Mouse (Mus musculus) heart, postnatal 4 days (tissue): ENCODE results near the gene Gm21974. TPM values are rescaled to one million over a fixed set of nuclear protein-coding genes. Genes with fewer than 3 reads are reported as not detected.
"Not testable (repeated sequence)": the region's sequence is repeated elsewhere in the genome, so short reads cannot be mapped to it uniquely, and the experiment has no call there.

ENCODE experiments used
- DNase-seq: peaks from one replicate; pipeline ENCODE4 v3.0.0; 2021
- total RNA-seq, 2 experiments: library from RNA; stranded (reverse); gene quantifications; 2 replicates each; pipeline ENCODE4 v1.2.3; 2021

Gene Gm21974
- total RNA-seq: not detected

DNA sequence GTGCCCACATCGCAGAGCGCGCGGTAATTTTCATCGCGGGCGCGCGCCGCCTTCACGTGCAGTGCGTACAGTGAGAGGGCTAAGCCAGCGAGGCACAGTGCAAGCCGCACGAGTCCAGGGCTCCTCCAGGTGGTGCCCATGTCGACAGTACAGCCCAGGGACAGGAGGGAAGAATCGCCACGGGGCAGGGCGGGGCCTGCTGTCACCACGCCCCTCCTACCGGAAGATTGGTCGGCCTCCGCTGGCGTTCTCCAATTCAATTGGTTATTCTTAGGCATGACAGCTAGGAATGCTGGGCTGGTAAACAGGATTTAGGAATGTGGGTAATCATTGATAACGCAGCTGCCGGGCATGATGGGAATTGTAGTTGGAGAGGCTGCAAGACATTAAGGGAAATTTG lies at the start of gene Gm21974, which contains the start of gene Vkorc1:
Gm21974 (minus strand) TSS at position 13 of the 400 bp plus-strand sequence.
Vkorc1 (minus strand) TSS at position 176 of the 400 bp plus-strand sequence.
- DNase-seq: peak; percentile 95

DNA sequence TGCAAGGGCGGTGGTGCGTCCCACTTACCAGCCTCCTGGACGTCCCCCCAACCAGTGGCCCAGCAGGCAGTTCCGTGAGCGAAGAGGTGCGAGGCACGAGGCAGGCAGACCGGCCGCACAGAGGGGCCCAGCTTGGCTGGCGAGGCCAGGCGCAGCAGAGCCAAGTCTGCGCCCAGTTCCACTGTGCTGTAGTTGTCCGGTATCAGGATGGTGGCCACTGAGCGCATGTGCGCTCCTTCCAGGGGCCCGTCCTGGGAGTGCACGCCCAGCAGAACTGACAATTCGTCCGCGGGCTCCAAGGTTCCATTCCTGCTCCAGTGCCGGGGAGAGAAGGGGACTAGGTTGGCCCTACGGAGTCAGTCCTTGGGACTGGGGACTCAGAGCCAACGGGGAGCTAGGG lies 49.4 kb upstream of the Gm21974 start:
- peak; percentile 59 for DNase-seq

DNA sequence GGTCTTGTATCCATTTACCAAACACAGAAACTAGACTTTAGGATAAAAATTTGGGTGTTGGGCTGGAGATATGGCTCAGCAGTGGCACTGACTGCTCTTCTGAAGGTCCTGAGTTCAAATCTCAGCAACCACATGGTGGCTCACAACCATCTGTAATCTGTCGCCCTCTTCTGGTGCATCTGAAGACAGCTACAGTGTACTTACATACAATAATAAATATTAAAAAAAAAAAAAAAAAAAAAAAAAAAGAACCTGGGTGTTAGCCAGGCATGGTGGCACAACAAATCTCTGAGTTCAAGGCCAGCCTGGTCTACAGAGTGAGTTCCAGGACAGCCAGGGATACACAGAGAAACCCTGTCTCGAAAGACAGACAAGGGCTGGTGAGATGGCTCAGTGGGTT lies 46.8 kb upstream of the Gm21974 start:
- not testable (repeated sequence) for DNase-seq

DNA sequence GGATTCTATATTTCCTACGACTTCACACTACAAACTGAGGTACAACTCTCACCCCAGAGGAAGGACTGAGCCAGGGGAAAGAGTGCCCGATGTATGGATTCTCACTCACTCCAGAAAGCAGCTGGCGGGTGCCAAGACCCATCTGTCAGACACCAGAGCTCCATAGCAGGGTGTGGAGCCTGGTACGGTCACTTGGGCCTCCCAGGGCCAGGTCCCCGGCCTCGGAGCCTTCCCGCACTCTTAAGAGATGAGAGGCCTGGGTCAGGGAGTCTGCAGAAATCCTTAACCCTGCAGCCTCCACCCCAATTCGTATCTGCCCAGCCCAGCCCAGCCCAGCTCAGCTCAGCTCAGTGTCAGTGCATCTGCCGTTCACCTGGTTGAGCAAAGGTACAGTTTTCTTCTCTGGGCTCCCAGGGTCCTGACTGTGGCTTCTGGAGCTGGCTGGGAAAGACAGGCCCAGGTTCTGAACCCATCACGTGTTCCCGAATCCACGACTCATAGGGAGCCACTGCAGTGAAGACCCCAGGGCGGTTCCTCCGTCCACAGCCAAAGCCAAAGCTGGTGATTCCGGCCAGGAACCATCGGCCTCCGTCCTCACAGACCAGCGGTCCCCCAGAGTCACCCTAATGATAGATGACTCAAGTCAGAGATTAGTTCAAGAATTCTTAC lies 41.1 kb upstream of the Gm21974 start:
- no peak for DNase-seq

DNA sequence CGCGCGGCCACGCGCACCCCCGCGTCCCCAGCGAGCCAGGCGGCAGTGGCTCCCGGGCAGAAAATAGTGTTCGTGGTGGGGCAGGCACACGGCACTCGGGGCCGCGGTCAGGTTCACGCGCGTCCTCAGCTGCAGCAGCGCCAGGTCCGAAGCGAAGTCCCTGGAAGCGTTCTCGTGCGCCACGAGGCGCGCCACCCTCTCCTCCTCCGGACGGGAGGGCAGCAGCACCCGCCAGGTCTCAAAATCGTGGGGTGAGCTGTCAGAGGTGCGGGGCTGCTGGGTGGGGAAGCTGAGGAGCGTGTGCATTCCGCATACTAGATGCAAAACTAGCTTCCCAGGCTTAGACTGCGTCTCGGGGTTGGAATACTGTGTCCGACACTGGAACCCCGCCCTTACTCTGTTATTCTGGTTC lies 40.5 kb upstream of the Gm21974 start:
- DNase-seq: no peak

DNA sequence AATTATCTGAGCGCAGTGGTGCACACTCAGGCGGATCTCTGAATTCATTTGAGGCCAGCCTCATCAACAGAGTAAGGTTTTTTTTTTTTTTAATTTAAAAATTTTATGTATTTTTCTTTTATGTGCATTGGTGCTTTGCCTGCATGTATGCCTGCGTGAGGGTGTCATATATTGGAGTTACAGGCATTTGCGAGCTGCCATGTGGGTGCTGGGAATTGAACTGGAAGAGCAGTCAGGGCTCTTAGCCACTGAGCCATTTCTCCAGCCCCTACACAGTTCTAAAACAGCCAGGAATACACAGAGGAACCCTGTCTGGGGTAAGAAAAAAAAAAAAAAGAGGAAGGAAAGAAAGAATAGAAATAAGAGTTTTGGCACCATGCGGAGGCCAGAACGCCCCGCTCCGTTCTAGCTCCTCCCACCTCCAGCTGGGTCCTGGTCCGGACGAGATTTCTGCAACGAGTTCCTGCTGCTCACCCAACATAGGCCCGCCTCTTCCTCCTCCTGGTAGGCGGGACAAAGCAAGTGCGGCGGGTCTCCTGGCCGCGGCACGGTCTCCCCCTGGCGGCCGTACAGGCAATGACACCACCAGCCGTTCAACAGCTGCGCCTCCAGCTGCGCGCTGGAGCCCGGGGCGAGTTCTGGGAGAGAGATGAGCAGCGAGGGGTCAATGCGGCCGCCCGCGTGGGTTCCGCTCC lies 39.9 kb upstream of the Gm21974 start:
- peak; percentile 97 for DNase-seq

DNA sequence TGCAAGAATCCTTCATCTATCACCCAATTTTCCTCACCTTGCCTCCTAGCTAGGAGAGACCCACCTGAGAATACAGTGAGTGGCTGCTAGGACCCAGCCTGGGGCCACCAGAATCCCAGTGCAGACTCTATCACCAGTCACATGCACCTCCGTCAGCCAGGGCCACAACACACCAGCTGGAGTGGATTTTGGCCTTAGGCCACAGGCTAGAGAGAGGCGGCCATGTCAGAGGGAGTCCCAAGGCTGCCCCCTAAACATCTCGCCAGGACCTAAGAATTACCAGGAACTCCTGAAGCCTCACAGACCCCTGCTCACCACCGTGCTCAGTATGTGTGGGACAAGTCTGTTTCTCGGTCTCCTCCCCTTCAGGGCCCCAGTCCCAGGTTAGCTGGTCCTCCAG lies 38.8 kb upstream of the Gm21974 start:
- DNase-seq: no peak

DNA sequence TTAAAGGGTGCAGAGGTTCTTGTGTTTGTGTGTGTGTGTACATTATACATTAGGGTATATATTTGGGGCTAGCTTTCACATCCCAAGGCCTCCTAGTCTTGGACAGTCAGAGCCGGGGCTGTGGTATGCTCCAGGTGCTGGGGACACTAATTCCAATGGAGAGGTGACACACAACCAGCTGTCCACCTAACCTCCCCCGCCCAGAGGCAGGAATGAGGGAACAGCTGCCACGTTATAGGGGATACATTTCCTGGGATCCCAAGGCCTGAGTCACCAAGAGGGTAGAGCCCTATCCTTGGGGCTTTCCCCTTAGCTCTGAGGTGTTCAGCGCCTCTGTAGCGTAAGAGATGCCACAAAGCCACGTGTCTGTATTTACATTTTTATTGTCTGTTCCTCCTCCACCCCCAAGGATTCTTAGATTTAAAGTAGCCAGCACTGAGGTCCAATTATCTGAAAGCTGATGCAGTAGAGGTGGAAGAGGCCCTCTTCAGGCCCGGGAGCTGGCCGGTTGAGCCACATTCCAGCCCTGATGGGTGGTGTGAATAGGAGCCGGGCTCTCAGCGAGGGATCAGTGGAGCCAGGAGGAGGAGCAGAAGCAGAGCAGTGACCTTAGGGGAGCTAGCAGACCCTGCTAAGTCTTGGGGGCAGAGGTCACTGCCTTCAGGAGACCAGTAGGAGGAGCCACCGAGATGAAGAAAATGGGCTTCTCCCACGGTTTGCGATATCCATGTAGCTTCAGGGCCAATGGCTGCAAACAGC lies 37.2 kb upstream of the Gm21974 start:
- DNase-seq: no peak

DNA sequence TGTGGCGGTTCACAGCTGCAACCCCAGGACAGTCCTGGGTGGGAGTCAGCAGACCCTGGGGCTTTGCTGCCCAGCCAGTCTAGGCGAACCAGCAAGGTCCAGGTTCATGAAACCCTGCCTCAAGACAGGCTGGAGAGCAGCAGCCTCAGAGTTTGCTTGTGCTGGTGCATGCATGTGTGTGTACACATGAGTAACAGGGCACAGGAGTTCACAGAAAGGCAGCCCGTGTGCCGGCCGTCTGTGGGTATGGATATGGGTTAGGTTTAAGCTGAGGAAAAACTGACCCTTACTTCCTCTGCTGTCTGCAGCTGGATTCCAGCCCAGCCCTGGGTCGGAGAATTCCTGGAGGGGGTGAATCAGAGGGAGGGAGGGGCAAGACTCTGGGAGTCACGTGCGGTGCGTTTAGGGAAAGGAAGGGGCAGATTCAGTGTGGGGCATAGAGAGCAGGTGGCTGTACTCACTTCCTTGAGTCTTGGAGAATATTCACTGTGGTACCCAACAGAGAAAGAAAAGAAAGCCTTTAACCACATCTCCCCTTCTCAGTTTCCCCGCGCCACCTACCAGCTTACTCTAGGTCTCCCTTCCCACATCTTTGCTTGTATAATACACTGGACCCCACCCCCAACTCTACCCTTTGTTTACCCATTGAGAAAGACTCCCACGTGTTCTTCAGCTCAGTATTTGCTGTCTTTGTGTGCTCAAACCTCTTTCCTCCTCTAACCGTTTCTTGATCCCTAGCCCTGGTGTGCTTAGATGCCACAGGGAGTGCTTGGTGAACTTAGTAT lies 36.3 kb upstream of the Gm21974 start:
- DNase-seq: peak; percentile 45

DNA sequence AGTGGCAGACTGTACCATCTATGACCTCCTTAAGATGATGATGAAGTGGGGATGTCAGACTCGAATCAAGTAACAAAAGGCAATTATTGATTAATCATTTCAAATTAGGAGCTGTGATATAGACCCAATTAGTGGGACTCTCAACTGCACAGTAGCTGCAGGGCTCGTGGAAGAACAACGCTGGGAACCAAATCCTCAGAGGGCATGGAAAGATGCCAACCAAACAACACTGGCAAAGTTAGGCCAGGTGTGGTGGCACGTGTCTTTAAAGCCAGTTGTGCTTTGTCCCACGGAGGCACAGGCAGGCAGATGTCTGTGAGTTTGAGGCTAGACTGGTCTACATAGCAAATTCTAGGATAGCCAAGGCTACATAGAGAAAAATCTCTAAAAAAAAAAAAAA lies 35.4 kb upstream of the Gm21974 start:
- DNase-seq: no peak

DNA sequence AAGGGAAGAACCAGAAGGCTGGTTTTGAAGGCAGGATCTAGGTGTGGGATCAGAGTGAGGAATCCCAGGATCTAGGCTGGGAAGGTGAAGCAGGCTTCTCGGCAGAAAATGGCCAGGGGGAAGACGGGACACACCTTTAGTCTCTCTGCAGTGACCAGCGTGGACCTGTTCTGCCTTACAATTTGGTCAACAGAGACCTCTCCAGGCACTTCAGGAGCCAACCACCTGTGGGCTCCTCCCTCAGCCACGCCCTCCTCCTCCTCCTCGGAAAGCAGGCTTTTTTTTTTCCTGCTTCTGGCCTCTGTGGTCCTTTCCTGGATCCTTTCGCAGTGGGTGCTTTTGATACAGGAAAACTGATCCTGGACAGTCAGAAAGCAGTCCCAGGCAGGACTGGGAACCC lies 34.7 kb upstream of the Gm21974 start, which contains the start of gene Prss8:
Prss8 (minus strand) TSS at position 182 of the 400 bp plus-strand sequence.
- no peak for DNase-seq

DNA sequence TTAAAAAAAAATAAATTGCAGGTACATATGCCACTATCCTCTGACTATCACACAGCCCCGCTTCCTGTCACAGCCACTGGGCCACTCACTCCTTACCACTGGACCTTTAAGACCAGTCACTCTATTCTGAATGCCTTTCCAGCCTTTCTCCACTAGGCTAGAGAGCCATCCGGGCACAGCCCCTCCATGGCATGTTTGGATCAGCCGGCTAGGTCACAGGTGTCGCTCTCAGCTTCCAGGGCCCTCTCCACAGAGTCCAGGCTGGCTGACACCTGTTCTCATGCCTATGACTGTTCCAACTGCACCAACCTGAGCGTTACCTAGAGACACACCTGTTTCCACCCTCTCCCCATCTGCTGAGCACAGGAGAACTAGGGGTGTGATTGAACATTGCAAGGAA lies 33.3 kb upstream of the Gm21974 start:
- DNase-seq: no peak

DNA sequence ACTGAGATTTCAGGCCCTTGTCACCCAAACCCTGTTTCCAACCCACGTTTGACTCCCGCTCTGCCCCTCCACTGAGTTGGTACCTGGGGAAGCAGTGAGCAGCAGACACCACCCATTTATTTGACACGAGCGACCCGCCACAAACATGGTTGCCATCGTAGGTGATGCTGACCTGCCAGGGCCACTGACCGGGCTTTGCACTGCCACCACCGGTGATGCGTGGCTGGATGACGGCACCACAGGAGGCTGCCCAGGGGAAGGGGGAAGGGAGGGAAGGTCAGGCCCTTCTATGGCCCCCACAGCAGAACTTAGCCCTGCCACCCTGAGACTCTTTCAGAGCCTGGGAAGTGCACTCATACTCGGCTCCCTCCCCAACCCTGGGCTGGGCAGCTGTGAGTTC lies 32.5 kb upstream of the Gm21974 start:
- DNase-seq: no peak

DNA sequence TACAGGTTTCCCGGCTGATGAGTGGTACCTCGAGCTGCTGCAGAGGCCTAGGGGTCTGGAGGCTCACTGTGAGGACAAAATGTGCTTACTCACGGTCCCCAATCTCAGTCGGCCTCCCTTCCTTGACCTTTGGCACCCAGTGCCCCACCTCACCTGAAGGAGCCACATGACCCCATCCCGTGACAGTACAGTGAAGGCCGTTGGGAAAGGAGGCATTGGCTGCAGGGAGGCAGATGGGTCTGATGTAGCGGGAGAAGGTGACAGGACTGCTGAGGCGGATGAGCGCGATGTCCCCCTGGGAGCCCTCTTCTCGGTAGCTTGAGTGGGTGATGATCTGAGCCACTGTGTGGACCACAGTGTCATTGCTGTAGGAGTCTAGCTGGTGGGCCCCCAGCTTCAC lies 31.6 kb upstream of the Gm21974 start:
- no peak for DNase-seq

DNA sequence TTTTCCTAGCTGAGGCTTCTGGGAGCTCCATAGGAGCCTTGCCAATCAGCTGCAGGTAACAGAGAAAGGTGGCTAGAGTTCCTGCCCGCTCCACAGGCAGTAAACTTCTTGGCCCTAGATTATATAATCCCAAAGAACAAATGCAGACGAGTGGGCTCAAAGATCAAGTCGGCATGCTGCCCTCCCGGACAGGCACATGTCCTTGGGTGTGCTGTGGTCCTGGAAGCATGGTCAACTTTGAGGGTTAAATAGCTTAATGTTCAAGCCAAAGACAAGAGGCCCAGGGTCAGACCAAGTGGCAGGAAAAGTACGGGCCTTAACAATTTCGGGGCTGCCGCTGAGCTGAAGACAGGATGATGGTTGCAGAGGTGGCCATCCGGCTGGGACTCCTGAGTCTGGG lies 30.8 kb upstream of the Gm21974 start:
- DNase-seq: no peak

DNA sequence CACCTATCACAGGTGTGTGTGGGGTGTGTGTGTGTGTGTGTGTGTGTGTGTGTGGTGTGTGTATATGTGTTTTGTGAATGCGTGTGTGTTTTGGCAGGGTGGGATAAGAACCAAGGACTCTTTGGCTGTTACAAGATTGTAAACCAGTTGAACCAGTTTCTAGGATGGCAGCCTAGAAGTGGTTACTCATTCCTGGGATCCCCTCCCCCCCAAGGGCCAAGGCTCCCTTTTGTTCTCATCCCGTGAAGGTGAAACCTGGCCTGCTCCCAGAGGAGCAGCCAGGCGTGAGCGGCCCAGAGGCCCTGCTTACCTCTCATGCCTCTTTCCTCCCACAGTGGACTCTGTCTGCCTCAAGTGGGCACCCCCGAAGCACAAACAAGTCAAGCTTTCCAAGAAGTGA lies 30.0 kb upstream of the Gm21974 start:
- DNase-seq: no peak

DNA sequence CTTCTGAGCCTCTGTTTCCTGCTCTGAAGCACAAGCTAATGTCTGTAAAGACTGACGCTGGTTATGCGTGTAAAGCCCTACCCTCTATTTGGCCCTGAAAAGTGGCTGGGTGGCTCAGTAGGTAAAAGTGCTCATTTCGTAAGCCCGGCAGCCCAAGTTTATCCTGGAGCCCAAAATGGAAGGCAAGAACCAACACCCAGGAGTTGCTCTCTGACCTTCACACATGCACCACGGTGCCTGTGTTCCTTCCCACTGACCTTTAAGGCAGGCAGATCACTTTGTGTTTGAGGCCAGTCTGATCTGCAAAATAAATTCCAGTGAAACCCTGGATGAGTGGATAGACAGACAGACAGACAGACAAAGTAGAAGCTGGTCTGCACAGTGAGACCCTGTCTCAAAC lies 28.5 kb upstream of the Gm21974 start:
- no peak for DNase-seq

DNA sequence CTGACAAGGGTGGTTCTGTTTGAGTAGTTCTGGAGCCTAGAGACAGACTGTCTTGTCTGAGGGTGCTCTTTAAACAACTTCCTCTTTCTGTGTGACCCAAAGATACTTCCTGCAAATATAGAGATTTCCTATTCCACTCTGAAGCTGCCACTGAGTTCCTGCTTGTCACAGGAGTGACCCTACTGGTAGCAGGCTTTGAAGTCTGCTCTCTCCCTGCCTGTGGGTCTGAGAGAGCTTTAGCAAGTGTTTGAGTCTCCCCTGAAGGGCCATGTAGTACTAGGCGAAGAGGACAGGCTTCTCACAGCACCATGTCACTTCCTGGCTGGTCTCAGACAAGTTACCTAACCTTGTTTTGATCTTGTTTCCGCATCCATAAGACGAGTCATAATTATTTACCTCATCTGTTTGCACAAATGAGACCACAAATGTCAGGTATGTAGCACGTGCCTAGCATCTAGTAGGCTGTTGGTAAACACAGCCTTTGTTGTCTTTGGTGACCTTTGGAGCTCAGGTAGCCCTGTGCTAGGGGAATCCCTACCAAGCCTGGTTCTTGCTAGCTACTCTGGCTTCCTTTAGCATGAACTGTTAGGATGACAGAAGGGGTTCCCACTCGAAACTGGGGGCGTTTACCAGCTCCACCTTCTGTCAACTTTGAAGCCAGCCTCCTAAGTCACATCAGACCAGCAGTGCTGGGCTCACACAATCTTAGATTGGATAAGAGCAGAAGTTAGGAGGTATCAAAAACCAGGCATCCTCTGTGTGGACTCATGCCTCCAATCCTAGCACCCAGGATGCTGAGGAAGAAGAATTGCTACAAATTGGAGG lies 27.4 kb upstream of the Gm21974 start:
- no peak for DNase-seq

DNA sequence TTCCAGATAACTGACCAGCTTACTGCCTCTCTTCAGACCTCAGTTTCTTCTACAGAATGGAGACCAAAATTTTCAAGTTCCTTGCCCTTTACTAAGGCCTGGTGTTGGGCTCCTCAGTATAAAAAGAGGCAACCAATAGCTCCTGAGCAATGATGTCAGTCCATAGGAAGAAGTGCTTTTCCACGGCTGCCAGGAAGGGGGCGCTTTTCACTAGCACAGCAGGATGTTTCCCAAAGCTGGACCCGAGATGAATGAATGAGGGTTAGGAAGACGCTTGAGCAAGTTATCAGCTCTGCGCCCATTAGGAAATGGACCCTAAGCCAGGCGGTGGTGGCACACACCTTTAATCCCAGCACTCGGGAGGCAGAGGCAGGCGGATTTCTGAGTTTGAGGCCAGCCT lies 26.3 kb upstream of the Gm21974 start:
- no peak for DNase-seq

DNA sequence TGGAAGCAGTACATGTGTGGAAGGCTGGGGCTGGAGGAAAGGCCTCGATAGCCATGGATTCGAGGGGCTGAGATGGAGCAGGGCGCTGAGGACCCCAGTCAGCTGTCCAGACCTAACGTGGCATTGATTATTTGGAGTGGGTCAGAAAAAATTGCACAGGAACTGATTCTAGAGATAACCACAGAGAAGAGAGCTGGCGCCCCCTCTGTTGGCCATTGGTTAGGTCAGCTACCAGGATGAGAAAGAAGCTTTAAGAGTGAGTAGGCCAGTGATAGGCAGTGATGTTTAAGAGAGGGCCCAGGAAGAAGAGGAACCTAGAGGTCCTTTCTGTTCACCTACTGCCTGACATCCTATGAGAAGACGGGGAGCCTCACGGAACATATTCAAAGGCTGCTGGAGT lies 24.0 kb upstream of the Gm21974 start:
- no peak for DNase-seq

DNA sequence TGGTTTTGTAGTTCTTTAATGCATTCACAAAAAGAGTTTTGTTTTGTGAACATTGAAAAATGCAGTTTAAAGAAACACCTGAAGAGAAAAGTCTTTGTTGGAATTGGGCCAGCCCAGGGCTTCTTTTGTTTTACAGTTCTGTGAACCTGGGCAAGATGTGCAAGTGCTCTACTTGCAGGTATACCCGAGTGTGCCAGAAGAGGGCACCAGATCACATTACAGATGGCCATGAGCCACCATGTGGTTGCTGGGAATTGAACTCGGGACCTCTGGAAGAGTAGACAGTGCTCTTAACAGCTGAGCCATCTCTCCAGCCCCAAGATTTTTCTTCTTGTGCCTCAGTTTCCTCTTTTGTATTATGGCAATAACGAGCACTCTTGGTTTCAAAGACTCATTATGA lies 22.9 kb upstream of the Gm21974 start:
- DNase-seq: peak; percentile 51

DNA sequence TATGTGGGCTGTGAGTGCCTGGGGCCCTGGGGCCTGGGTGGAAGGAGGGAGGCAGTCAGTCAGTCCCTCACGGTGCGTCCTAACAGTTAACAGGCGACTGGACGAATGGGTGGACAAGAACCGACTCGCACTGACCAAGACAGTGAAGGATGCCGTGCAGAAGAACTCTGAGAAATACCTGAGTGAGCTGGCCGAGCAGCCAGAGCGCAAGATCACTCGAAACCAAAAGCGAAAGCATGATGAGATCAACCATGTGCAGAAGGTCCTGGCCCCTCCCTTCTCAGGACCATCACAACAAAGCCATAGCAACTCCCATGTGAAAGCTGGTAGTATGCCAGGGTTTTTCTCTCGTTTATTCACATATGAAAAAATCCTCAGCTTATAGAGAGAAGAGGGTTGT lies 20.0 kb upstream of the Gm21974 start:
- DNase-seq: no peak
